Mouse (Mus musculus): ENCODE data around the gene Calu.

DNA sequence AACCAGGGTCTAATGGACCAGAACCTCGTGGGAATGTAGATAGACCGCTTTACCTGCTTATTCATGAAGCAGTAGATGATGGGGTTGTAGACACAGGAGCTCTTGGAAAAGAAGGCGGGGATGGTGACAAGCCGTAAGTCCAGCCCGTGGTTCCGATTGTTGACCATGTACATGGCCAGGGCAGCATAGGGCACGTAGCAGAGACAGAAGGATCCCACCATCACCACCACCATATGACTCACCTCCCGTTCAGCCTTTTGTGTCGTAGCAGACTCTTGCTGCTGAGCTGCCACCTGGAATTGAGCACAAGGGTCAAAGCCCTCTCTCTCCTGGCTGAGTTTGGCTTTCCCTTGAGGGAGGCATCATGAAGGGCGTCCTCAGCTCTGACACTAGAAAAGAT lies 30.8 kb downstream of the Calu start:
- TF ChIP-seq CTCF (conservative IDR thresholded peaks at IDR 0.05; ENCODE audit: insufficient read depth, insufficient read length, low read depth, low read length) (no peak), POLR2A (IDR thresholded peaks at IDR 0.05; ENCODE audit: low read depth, low read length) (no peak)
